Mouse (Mus musculus): ENCODE results near the gene Cntn1. TPM values are rescaled to one million over a fixed set of nuclear protein-coding genes. Genes with fewer than 3 reads are reported as not detected.

The Cntn1 gene
- total RNA-seq, 1 experiment = 0.62 TPM

GRCm38 (mm10) chr15:92277984-92278383, 227.0 kb downstream of the Cntn1 start:
- H3K27ac ChIP-seq (ENCODE audit: insufficient read depth, low read depth, low read length, poor library complexity, severe bottlenecking) = no peak overlapping the region
- TF ChIP-seq MAFK (IDR thresholded peaks at IDR 0.05; ENCODE audit: insufficient read depth, low read depth, low read length) (no peak), HCFC1 (IDR thresholded peaks at IDR 0.05; ENCODE audit: borderline replicate concordance, insufficient read depth, low read length) (no peak), ZC3H11A (IDR thresholded peaks at IDR 0.05; ENCODE audit: borderline replicate concordance, low read depth, low read length) (no peak), CHD2 (IDR thresholded peaks at IDR 0.05; ENCODE audit: low read depth, low read length) (no peak), ZNF384 (IDR thresholded peaks at IDR 0.05; ENCODE audit: low read depth, low read length) (no peak)
- H3K4me3 ChIP-seq (ENCODE audit: insufficient read depth in 1 of 2, low read depth in 1 of 2, low read length in 2 of 2, poor library complexity in 1 of 2, severe bottlenecking in 1 of 2) = no peak overlapping the region
- no peaks in the 10 kb centered on the region for H3K9me3 ChIP-seq (ENCODE audit: control insufficient read depth, insufficient read depth, low read depth, low read length)
- no peaks in the 10 kb centered on the region for H3K36me3 ChIP-seq (ENCODE audit: control insufficient read depth, insufficient read depth, low read length, poor library complexity, severe bottlenecking)
- H3K9ac ChIP-seq (ENCODE audit: insufficient read depth, low read depth, low read length, poor library complexity, severe bottlenecking) = no peak overlapping the region
- no peaks in the 10 kb centered on the region for H3K4me1 ChIP-seq (ENCODE audit: control insufficient read depth in 2 of 2, insufficient read depth in 2 of 2, low read length in 2 of 2, poor library complexity in 1 of 2)
- no peak for DNase-seq (ENCODE audit: low read depth, low spot score)
- in situ Hi-C loops (cut with MboI; ENCODE audit: low sequenced_read_pairs in 2 of 2, unreplicated experiment in 2 of 2) = no loop called here

- Histone ChIP-seq H3K9ac (ENCODE audit: insufficient read depth, low read depth, low read length, poor library complexity, severe bottlenecking) (no peak overlapping the region), H3K4me1 (ENCODE audit: control insufficient read depth in 2 of 2, insufficient read depth in 2 of 2, low read length in 2 of 2, poor library complexity in 1 of 2) (no peaks in the 10 kb centered on the region), H3K27ac (ENCODE audit: insufficient read depth, low read depth, low read length, poor library complexity, severe bottlenecking) (no peak overlapping the region), H3K9me3 (ENCODE audit: control insufficient read depth, insufficient read depth, low read depth, low read length) (no peaks in the 10 kb centered on the region), H3K4me3 (ENCODE audit: insufficient read depth in 1 of 2, low read depth in 1 of 2, low read length in 2 of 2, poor library complexity in 1 of 2, severe bottlenecking in 1 of 2) (no peak overlapping the region), H3K36me3 (ENCODE audit: control insufficient read depth, insufficient read depth, low read length, poor library complexity, severe bottlenecking) (no peaks in the 10 kb centered on the region)
- DNase-seq (ENCODE audit: low read depth, low spot score) = no peak
- in situ Hi-C loops (cut with MboI; ENCODE audit: low sequenced_read_pairs in 2 of 2, unreplicated experiment in 2 of 2) = no loop called here
- TF ChIP-seq ZNF384 (IDR thresholded peaks at IDR 0.05; ENCODE audit: low read depth, low read length) = no peak
- TF ChIP-seq ZC3H11A (IDR thresholded peaks at IDR 0.05; ENCODE audit: borderline replicate concordance, low read depth, low read length) = no peak
- no peak for TF ChIP-seq HCFC1 (IDR thresholded peaks at IDR 0.05; ENCODE audit: borderline replicate concordance, insufficient read depth, low read length)
- no peak for TF ChIP-seq CHD2 (IDR thresholded peaks at IDR 0.05; ENCODE audit: low read depth, low read length)
- no peak for TF ChIP-seq MAFK (IDR thresholded peaks at IDR 0.05; ENCODE audit: insufficient read depth, low read depth, low read length)
Measured at GRCm38 (mm10) chr15:92280966-92281365, 230.0 kb downstream of the Cntn1 start.

GRCm38 (mm10) chr15:92287616-92288015, 236.7 kb downstream of the Cntn1 start:
- H3K36me3 ChIP-seq (ENCODE audit: control insufficient read depth, insufficient read depth, low read length, poor library complexity, severe bottlenecking) = no peaks in the 10 kb centered on the region
- H3K27ac ChIP-seq (ENCODE audit: insufficient read depth, low read depth, low read length, poor library complexity, severe bottlenecking) = no peak overlapping the region
- H3K9ac ChIP-seq (ENCODE audit: insufficient read depth, low read depth, low read length, poor library complexity, severe bottlenecking) = no peak overlapping the region
- in situ Hi-C loops (cut with MboI; ENCODE audit: low sequenced_read_pairs in 2 of 2, unreplicated experiment in 2 of 2) = no loop called here
- H3K4me1 ChIP-seq (ENCODE audit: control insufficient read depth in 2 of 2, insufficient read depth in 2 of 2, low read length in 2 of 2, poor library complexity in 1 of 2) = no peaks in the 10 kb centered on the region
- H3K4me3 ChIP-seq (ENCODE audit: insufficient read depth in 1 of 2, low read depth in 1 of 2, low read length in 2 of 2, poor library complexity in 1 of 2, severe bottlenecking in 1 of 2) = no peak overlapping the region
- TF ChIP-seq HCFC1 (IDR thresholded peaks at IDR 0.05; ENCODE audit: borderline replicate concordance, insufficient read depth, low read length) (no peak), CHD2 (IDR thresholded peaks at IDR 0.05; ENCODE audit: low read depth, low read length) (no peak), ZNF384 (IDR thresholded peaks at IDR 0.05; ENCODE audit: low read depth, low read length) (no peak)
- DNase-seq (ENCODE audit: low read depth, low spot score) = no peak
- no peaks in the 10 kb centered on the region for H3K9me3 ChIP-seq (ENCODE audit: control insufficient read depth, insufficient read depth, low read depth, low read length)

- Histone ChIP-seq H3K9me3 (ENCODE audit: control insufficient read depth, insufficient read depth, low read depth, low read length) (no peaks in the 10 kb centered on the region), H3K9ac (ENCODE audit: insufficient read depth, low read depth, low read length, poor library complexity, severe bottlenecking) (no peak overlapping the region), H3K27ac (ENCODE audit: insufficient read depth, low read depth, low read length, poor library complexity, severe bottlenecking) (no peak overlapping the region), H3K36me3 (ENCODE audit: control insufficient read depth, insufficient read depth, low read length, poor library complexity, severe bottlenecking) (no peaks in the 10 kb centered on the region), H3K4me1 (ENCODE audit: control insufficient read depth in 2 of 2, insufficient read depth in 2 of 2, low read length in 2 of 2, poor library complexity in 1 of 2) (no peaks in the 10 kb centered on the region), H3K4me3 (ENCODE audit: insufficient read depth in 1 of 2, low read depth in 1 of 2, low read length in 2 of 2, poor library complexity in 1 of 2, severe bottlenecking in 1 of 2) (no peak overlapping the region)
- in situ Hi-C loops (cut with MboI; ENCODE audit: low sequenced_read_pairs in 2 of 2, unreplicated experiment in 2 of 2) = no loop called here
- no peak for TF ChIP-seq ZC3H11A (IDR thresholded peaks at IDR 0.05; ENCODE audit: borderline replicate concordance, low read depth, low read length)
- no peak for DNase-seq (ENCODE audit: low read depth, low spot score)
Measured at GRCm38 (mm10) chr15:92296479-92296878, 245.5 kb downstream of the Cntn1 start.

GRCm38 (mm10) chr15:92302796-92303195, 251.8 kb downstream of the Cntn1 start:
- Histone ChIP-seq H3K36me3 (ENCODE audit: control insufficient read depth, insufficient read depth, low read length, poor library complexity, severe bottlenecking) (no peaks in the 10 kb centered on the region), H3K4me1 (ENCODE audit: control insufficient read depth in 2 of 2, insufficient read depth in 2 of 2, low read length in 2 of 2, poor library complexity in 1 of 2) (no peaks in the 10 kb centered on the region), H3K4me3 (ENCODE audit: insufficient read depth in 1 of 2, low read depth in 1 of 2, low read length in 2 of 2, poor library complexity in 1 of 2, severe bottlenecking in 1 of 2) (no peak overlapping the region), H3K9me3 (ENCODE audit: control insufficient read depth, insufficient read depth, low read depth, low read length) (no peaks in the 10 kb centered on the region), H3K27ac (ENCODE audit: insufficient read depth, low read depth, low read length, poor library complexity, severe bottlenecking) (no peak overlapping the region), H3K9ac (ENCODE audit: insufficient read depth, low read depth, low read length, poor library complexity, severe bottlenecking) (no peak overlapping the region)
- TF ChIP-seq MAFK (IDR thresholded peaks at IDR 0.05; ENCODE audit: insufficient read depth, low read depth, low read length) (no peak), ZC3H11A (IDR thresholded peaks at IDR 0.05; ENCODE audit: borderline replicate concordance, low read depth, low read length) (no peak), CHD2 (IDR thresholded peaks at IDR 0.05; ENCODE audit: low read depth, low read length) (no peak), HCFC1 (IDR thresholded peaks at IDR 0.05; ENCODE audit: borderline replicate concordance, insufficient read depth, low read length) (no peak), ZNF384 (IDR thresholded peaks at IDR 0.05; ENCODE audit: low read depth, low read length) (no peak)
- DNase-seq (ENCODE audit: low read depth, low spot score) = no peak
- in situ Hi-C loops (cut with MboI; ENCODE audit: low sequenced_read_pairs in 2 of 2, unreplicated experiment in 2 of 2) = no loop called here
